Mouse (Mus musculus): Measurements from ENCODE around the gene Lrrc32.

The Lrrc32 gene

DNA sequence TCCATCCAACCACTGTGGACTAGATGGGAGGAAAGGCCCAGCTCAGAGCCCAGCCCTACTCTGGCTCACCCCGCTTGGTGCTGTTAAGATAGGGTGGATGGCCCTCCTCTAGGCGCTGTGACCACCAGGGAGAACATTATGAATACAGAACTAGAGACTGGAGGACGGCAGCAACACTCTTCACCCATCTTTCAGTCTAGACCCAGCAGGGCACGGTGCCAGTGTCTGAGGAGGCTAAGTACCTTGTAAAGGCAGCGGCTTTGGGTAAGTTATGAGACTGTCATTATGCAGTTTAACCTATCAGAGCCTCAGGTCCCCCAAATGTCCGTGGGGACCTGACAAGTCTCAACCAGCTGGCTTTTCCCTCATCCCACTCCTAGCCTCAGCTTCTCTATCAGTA is at the start of gene Lrrc32:
Lrrc32 (plus strand) TSS at position 153 of the 400 bp plus-strand sequence.
- no peak for DNase-seq (ENCODE audit: low read depth, low spot score)

DNA sequence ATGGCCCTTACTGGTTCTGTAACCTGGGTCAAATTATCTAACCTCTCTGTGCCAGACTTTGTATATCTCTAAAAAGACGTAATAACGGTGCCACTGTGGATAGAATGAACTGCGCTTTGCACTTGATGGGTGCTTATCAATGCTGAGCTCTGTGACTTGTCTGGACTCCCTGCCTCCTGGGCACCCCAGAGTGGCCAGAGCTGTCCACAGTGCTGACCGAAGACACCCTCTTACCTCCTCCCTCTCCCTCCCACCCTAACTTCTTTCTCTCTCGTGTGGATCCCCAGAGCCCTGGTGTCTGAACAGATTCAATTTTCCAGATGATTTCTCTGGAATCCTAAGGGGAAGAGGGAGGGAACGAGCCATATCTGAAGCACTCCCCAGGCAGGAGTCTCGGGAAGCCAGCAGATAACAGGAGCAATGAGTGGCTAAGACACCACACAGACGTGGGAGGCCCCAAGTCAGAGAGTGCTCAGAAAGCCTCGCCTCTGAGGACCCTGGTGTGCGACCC is 49.1 kb upstream of the Lrrc32 start, which contains the start of gene Gucy2d:
Gucy2d (plus strand) TSS at position 461 of the 511 bp plus-strand sequence.
- peak; percentile 29 for DNase-seq (ENCODE audit: low read depth, low spot score)

DNA sequence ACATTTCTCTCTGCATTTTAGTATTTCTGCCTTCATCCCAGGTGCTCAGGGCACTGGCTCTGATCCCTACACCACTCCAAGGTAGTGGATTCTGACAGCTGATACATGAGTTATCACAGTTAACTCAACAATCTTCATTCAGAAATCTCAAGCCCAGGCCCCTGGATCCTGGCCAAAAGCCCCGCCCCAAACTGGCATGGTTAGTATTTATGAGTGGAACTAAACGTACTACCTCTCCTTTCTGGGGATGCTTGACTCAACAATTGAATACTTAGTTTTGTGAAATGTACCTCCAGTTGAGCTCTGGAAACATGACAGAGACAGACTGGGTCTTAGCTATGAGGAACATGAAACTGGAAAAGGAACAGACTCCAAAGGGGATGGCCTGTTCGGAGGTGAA is 42.2 kb upstream of the Lrrc32 start:
- no peak for DNase-seq (ENCODE audit: low read depth, low spot score)

DNA sequence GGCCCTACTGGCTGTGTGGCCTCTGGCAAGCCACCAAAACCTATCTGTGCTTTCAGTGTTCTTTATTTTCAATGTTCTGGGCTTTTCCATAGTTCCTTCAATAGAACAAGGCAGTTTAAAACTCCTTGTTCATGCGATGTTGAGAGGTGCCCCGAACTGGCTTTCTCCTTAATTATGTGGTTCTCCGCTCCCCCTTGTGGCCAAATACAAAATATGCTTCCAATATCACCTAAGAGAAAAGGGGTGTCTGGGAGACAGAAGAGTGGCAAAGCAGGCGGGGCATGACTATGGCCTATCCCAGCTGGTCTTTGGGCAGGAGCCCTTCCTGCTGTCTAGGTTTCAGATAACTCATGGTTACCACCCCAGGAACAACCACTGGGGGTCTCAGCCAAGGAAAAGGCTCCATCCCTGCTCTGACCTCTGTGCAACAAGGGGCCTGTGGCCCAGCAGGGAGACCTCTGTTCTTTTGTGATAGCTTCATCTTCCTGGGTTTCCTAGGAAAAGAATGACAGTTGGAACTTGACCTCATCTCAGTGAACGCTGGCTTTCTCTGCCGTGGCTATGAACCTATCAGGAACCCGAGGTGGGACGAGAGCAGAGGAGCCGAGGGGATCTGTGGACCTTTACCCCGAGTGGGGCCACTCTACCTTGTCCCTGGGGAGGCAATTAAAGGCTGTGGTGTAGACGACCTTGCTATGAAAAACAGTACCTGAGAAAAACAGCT is 41.3 kb upstream of the Lrrc32 start:
- peak; percentile 74 for DNase-seq (ENCODE audit: low read depth, low spot score)

DNA sequence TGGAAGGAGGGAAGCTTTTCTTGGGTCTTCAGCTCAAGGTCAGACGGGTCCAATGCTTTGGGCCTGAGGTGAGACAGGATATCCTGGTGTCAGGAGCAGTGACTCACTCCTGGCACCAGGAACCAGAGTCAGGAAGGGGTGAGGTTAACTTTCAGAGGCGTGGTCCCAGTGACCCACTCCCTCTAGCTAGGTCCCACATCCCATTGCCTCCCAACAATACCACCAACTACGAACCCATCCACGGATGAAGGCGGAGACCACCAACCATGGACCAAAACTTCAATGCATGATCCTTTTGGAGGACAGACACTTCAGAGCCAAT is 40.8 kb upstream of the Lrrc32 start:
- no peak for DNase-seq (ENCODE audit: low read depth, low spot score)

DNA sequence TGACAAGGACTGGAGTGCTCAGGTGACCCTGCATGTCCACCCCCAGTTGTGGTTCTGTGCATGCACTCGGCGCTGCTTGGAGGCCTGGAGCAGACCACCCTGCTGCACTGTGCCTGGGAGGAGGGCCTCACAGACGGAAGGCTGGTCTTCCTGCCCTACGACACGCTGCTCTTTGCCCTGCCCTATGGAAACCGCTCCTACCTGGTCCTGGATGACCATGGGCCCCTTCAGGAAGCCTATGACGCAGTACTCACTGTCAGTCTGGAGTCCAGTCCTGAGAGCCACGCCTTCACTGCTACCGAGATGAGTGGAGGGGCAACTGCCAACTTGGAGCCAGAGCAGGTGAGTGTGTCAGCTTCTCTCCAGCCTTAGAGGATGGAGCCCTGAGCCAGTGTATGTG is 39.4 kb upstream of the Lrrc32 start:
- DNase-seq (ENCODE audit: low read depth, low spot score), result no peak

DNA sequence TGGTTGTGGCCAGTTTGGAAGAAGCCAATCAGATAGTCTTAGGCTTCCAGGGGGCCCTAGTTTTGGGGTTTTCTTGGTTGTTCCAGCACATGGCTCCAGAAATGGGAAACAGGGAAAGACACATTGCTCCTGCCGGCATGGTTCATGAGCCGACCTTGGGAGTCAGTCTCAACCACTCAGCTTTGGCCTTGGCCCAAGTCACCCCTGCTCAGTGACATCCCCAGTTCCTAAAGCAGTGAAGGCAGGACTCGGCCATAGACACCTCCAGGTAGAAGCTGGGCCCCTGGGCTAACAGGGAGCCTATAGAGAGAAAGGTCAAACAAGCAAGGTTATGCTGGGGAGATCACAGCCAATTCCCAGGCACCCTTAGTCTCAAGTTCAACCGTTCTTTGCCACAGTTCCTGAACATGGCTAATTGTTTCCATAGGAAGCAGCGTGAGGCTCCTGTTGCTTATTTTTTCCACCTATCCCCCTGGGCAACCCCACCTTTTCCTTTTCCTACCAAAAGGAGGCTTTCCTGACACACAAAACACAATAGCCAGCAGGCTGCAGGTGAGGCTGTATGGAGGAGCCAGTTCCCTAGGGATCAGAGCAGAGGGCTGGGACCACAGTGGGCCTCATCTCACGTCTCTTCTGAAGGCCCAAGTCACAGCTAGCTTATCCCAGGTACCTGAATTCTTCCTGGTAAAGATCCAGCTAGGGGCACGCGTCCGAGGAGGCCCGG is 34.5 kb upstream of the Lrrc32 start:
- no peak for DNase-seq (ENCODE audit: low read depth, low spot score)

DNA sequence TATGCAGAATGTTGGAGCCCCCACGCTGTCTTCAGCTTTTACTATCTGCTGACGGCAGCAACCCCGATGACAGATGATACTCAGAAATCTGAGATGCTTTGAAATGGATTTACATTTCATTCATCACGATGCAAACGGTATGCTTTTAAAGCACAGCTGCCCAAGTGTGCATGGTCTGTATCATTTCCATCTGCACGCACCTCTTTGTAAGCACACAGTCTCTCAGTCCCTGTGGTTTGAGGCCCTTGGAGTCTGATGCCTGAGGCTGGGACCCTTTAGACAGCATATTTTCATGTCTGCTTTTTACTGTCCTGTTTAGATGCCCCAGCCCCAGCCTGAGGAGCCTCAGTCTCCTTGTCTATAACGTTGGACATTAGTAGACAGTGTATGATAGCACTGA is 28.8 kb upstream of the Lrrc32 start:
- no peak for DNase-seq (ENCODE audit: low read depth, low spot score)

DNA sequence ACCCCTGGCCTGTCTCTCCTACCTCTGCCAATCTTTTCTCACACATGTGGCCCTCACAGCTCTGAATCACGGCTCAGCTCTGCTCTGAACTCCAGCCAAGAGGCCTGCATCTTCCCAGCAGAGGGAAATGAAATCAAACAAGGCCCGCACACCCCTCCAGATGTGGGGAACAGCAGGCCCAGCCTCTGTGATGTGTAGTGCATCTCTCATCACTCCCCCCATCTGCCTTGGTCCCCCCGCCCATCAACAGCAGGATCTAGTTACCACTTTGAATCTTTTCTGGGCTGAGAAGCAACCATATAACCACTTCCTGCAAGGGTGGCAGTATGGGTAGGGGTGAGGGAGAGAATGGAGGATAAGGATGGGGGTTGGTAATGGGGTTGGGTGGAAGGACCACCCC is 20.0 kb upstream of the Lrrc32 start:
- DNase-seq (ENCODE audit: low read depth, low spot score), result peak; percentile 44

DNA sequence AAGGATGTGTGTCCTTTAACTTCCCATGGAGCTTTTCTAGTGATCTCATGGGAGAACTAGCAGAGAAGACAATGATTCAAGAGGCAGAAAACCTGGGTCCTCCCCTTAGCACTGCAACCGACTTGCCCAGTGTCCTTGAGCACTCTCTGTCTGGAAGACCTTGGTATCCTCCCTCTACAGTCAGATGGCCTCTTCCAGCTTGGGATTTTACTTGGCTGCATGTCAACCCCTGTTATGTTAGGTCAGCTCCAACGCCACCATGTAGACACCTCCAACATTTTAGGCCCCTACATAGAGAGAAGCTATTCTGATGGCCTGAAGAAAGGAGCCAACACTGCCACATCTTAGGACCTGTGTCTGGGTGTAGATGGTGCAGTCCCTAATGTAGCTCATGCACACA is 16.6 kb upstream of the Lrrc32 start:
- DNase-seq (ENCODE audit: low read depth, low spot score), result no peak

DNA sequence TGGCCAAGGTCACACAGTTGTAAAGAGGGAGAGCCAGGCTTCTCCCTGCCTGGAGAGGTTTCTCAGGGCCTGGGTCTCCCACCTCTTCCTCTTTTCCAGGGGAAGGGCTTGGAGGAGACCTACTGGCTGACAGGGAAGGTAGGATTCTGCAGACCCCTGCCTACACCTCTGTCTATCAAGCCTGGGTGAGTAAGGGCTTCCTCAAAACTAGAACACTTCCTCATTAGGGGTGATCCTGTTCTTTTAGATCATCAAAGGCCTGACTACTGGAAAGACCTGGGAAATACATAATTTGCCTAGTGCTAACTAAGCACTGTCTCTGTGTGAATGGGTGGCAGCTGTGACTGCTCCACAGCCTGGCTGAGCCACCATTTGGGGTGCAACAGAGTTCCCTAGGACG is 14.5 kb upstream of the Lrrc32 start:
- DNase-seq (ENCODE audit: low read depth, low spot score), result no peak

DNA sequence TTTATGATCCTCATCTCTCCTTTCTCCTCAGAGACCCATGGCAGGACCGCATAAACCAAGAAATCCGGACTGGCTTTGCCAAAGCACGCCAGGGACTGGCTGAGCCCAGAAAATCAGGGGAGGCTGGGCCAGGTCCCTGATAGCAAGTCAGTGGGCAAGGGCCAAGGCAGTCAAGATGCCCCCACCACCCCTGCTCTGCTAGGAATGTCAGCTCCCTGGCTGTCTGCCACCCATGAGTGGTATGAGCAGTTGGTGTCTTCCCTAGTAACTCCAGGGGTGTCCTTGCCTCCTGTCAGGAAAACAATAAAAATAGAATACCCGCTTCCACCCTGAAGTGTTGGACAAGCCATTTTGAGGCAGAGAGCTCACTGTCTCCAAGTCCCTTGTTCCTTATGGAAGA is 11.9 kb upstream of the Lrrc32 start:
- no peak for DNase-seq (ENCODE audit: low read depth, low spot score)

DNA sequence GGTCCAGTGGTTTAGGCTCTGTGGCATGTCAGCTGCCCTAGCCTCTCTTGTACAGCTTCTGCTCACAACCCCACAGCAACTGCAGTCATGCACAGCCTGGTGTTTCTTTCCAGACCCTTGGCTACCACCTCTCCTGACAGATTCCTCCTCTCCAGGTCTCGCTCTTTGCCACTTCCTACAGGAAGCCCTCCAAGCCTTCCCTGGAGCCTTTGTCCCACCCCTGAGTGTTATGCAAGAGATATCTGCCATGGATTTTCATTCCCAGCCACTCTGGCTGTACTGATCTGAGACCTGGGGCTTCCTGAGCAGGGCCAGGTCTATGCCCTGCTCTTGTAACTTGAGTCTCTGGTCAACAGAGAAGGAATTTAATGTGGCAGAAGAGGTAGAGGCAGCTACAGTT is 8.6 kb upstream of the Lrrc32 start:
- DNase-seq (ENCODE audit: low read depth, low spot score), result no peak

DNA sequence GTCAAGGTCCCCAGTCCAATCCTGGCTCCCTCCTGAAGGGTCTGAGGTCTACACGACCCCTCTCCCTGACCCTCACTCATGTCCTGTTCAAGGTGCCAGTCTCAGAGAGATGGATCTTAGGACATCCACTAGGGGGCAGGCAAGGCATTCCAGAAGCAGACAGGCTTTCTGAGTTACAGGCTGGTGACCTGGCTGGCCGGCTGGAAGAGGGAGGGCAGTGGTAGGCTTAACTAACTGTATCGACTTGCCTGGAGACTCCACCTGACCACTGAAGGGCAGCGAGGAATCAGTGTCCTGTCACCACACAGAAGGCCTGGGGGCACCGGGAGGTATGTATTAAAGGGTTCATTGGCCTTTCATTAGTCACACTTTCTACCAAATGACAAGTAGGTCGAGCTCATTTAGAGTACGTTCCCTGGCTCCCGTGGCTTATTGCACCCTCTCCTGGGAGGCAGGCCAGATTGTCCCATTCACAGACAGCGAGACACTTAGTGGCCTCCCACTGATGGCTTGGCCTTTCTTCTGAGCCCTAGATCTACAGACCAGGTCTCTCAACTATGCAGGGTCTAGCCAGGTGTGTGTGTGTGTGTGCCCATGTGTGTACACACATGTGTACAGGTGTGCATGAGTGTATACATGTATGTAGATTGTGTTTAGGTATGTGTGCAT is 7.9 kb upstream of the Lrrc32 start:
- peak; percentile 84 for DNase-seq (ENCODE audit: low read depth, low spot score)

DNA sequence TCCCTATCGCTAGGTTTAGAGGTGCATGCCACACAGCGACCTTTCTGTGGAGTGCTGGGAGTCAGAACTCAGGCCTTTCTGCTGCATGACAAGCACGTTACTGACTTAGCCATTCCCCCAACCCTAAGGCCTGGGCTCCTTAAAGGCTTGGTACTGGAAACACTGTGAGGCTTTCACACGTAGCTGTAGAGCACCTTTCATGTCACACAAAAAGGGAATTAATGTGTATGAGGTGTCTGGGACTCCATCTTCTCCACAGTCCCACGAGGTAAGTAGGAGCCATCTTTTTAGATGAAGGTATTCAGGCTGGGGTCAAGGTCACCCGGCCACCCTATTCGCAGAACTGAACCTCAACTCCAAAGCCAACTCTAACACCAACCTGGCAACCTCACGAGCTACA is 7.2 kb upstream of the Lrrc32 start:
- no peak for DNase-seq (ENCODE audit: low read depth, low spot score)

DNA sequence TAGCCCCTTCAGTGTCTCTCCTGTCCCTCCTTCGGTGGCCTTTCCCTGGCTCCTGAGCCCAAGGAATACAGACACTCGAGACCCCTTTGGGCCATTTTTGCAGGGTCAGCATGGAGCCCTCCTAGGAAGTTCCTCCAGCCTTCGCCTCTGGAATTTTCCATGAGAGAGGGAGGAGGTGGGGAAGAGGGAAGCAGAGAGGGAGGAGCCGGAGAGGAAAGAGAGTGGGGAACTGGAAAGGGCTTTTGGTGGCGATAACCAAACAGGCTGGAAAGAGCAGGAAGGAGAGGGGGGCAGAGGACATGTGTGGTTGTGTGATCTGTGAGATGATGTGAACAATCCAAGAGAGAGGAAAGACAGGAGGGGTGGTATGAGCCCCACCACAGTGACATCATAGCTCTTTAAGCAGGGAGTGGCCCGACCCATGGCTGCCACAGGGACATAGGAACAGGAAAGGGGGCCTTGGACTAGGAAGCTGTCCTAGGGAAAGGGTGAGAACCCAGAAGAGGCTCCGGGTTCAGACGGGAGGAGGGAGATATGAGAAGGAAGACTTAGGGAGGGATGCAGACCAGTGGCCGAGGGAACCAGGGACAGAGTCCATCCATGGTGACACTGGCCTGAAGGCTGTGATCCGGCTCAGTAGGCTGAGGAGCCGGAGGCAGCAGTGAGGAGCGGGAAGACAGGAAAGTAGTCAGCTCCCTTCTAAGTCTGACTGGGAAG is 6.4 kb upstream of the Lrrc32 start:
- no peak for DNase-seq (ENCODE audit: low read depth, low spot score)

DNA sequence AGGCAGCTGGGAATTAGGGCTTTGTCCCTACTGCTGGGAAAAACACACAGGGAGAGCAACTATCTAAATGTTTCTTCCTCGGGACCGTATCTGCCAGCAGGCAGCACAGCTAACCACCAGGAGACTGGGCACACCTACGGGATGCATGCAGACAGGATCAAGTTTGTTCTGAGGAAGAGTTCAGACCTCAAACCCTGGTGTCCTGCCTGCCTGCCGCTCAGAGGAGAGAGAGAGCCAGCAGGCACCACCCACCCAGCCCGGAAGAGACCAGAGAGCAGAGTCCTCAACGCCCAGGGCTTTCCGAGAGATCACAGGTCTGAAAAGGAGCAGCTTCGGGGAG is 5.8 kb upstream of the Lrrc32 start:
- DNase-seq (ENCODE audit: low read depth, low spot score), result no peak

DNA sequence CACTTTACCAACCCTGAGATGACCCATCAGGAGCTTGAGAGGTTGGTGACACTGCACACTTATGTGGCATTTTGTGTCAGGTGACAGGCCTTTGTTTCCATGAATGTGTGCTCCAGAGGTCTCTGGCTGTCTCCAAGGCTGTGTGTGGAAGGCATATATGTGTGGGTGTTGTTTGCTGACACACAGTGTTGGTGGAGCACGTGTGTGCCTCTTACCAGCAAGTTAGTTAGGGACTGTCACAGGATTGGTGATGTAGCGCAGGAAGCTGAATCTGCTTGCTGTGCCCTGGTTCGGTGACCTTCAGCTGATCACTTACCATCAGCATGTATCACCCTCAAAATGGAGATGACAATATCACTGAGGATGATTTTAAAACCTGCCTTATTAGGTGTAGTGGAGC is 4.2 kb upstream of the Lrrc32 start:
- no peak for DNase-seq (ENCODE audit: low read depth, low spot score)

DNA sequence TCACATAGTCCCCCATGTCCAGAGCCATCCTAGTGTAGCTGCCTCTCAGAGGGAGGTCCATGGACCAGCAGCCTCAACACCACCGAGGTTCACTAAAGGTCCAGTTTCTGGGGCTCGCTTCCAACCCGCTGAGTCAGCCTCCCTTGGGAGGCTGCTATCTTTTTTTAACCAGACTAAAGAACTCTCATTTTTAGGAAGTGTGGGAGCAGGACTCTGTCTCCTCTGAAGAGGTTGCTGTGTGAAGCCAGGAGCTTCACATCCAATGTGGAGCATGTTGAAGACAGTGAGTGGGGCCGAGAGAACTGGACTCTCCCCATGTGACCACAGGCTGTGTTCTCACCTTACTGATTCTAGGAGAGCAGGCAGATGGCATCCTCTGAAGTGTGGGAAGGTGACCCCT is 3.6 kb upstream of the Lrrc32 start:
- DNase-seq (ENCODE audit: low read depth, low spot score), result peak; percentile 75

DNA sequence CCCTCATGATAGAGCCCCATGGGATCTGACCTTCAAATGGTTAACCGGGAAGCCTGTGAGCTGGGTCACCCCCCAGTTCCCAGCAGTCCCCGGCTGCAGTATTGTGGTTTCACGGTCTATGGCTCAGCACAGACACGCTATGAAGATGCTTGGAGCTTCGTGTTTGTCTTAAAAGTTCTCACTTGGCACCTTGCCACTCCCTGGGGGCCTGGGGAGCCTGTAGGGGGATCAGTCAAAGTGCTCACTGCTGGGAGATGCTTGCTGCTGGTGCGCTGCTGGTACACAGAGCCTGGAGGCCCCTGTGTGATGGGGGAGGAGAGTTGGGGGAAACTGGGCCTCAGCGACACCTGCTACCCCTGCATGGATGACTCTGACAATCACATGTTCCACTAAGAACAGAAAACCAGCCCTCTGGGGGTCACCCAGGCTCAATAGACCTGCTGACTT is 2.6 kb upstream of the Lrrc32 start:
- no peak for DNase-seq (ENCODE audit: low read depth, low spot score)

DNA sequence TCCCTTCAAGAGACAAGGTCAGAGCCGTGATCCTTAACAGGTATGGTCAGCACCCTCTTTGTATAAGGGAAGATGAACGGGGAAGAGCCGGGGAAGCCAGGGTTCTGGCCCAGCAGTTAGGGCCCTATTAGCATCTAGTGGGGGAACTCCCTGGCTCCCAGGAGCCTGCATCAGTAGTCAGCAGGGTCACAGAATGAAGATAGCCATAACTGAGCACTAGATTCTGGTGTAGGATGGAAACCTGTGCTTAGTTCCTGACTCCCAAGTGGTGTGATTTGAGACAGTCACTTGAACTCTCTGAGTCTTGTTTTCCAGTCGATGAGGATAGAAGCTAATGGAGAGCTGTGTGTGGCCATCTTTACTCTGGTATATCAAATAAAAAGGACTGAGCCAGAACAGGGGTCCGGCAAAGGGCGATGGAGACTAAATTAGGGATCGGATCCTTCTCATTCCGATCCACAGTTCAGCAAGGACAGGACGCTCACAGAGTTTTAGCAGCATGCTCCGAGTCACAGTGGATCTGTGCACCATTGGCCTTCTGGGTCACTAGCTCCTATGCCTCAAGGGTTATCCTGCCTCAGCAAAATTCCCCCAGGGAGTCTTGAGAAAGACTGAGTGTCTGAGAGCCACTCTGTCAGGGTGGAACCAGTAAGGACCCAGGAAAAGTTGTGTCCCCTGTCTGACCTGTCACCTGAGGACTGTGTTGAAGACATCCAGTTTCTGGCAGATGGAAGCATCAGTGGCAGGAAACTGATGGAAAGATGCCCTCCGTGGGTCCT is 1.7 kb upstream of the Lrrc32 start:
- DNase-seq (ENCODE audit: low read depth, low spot score), result no peak
